Mouse (Mus musculus) heart, embryonic 13.5 days (tissue): ENCODE data around the gene Usp3. TPM values are rescaled to one million over a fixed set of nuclear protein-coding genes. Genes with fewer than 3 reads are reported as not detected.

Experiments used
- ATAC-seq: fragments of 200-750 bp; cut with Nextera tagmentation; 2 replicates; pipeline ENCODE4 v1.8.0; 2017; ENCODE audit warnings: moderate TSS enrichment; ENCODE audit not compliant: insufficient number of reproducible peaks, low FRiP score, low TSS enrichment; ENCODE audit errors: extremely low read depth
- H3K27ac ChIP-seq: fragments of 300-500 bp; sonication (generic); replicated peaks from 2 replicates; pipeline ENCODE4 v1.5.1; 2015; ENCODE audit warnings: moderate library complexity, mild to moderate bottlenecking, inconsistent platforms
- H3K27me3 ChIP-seq: fragments of 300-500 bp; sonication (generic); replicated peaks from 2 replicates; pipeline ENCODE4 v1.6.1; 2015; ENCODE audit warnings: mild to moderate bottlenecking, inconsistent platforms
- H3K36me3 ChIP-seq: fragments of 300-500 bp; sonication (generic); 2 replicates; pipeline ENCODE4 v1.6.1; 2015; ENCODE audit warnings: mild to moderate bottlenecking, inconsistent platforms
- H3K4me1 ChIP-seq: fragments of 300-500 bp; sonication (generic); 2 replicates; pipeline ENCODE4 v1.6.1; 2015; ENCODE audit warnings: inconsistent platforms
- H3K4me2 ChIP-seq: fragments of 300-500 bp; sonication (generic); 2 replicates; pipeline ENCODE4 v1.6.1; 2015; ENCODE audit warnings: inconsistent platforms, mild to moderate bottlenecking, moderate library complexity
- H3K4me3 ChIP-seq: fragments of 300-500 bp; sonication (generic); 2 replicates; pipeline ENCODE4 v1.5.1; 2015; ENCODE audit warnings: moderate library complexity, mild to moderate bottlenecking, inconsistent platforms
- H3K9ac ChIP-seq: fragments of 300-500 bp; sonication (generic); 2 replicates; pipeline ENCODE4 v1.6.1; 2015; ENCODE audit warnings: inconsistent platforms, mild to moderate bottlenecking, moderate library complexity
- H3K9me3 ChIP-seq: fragments of 300-500 bp; sonication (generic); 2 replicates; pipeline ENCODE4 v1.6.1; 2016; ENCODE audit warnings: inconsistent platforms
- WGBS: fragments of 180-500 bp; shearing (Covaris S2); methylation state at CpG from one replicate; pipeline ENCODE4 v1.1.7; 2015; ENCODE audit warnings: mixed read lengths; 5-methylcytosine and 5-hydroxymethylcytosine counted together
- polyA plus RNA-seq: library from polyadenylated mRNA; unstranded; fragments of >200 nt; fragmentation: Nextera tagmentation; extraction: Ambion mirVana; gene quantifications from 2 replicates; pipeline ENCODE4 v1.2.1, GENCODE M21; 2015

The Usp3 gene
- polyA plus RNA-seq, 1 experiment from 2014 or later, result 39.1 TPM

GRCm38 (mm10) chr9:66506011-66506410, 86.9 kb downstream of the Usp3 start:
- Histone ChIP-seq H3K9me3 (no peaks in the 10 kb centered on the region), H3K4me2 (no peak overlapping the region), H3K27ac (no peak overlapping the region), H3K4me3 (no peak overlapping the region), H3K9ac (no peak overlapping the region), H3K27me3 (no peaks in the 10 kb centered on the region), H3K36me3 (peaks cover 89% of the 10 kb centered on the region), H3K4me1 (peaks cover 38% of the 10 kb centered on the region)
- WGBS, result 74% methylated on average over 4 of the region's 4 CpGs
- ATAC-seq, result no peak

DNA sequence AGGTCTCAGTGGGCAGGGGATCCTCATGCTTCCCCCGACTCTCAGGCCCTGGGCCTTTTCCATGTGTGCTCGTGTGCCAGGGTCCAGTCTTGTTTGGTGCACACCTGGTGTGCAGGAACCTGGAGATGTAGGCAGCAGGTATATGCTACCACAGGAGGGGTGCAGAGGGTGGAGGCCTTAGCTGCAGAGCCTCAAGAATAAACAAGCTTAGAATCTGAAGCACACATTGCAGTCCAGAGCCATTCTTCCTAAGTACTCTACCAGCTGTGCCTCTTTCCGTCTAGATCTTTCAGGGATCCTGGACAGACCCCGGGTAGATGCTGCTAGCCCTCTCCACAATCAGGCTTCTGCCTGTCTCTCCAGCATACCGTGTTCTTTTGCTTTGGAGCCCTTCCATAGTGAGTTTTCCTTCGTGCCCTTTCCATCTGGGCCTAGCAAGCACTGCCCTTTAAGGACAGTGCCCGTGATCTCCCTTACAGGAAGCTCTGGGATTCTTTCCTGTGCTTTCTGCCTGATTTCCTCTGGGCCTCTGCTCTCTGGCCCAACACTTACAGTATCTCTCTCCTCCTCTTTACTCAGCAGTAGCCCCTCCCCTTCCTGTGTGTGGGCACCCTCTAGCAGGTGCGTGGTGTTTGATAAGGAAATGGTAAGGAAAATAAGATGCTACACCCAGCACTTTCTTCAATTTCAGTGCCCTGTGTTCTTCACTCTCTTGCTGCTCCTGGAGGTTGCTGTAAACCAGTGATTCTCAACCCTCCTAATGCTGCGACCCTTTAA, 87.6 kb downstream of the Usp3 start:
- H3K4me3 ChIP-seq, result no peak overlapping the region
- ATAC-seq, result no peak
- no peak overlapping the region for H3K9ac ChIP-seq
- no peaks in the 10 kb centered on the region for H3K27me3 ChIP-seq
- H3K9me3 ChIP-seq, result no peaks in the 10 kb centered on the region
- H3K27ac ChIP-seq, result 0 out of 2 replicates have a peak overlapping the region, but pooled peaks have one; percentile 1
- peaks cover 32% of the 10 kb centered on the region for H3K4me1 ChIP-seq
- H3K4me2 ChIP-seq, result no peak overlapping the region
- 71% methylated on average over 9 of the region's 9 CpGs for WGBS
- peaks cover 92% of the 10 kb centered on the region for H3K36me3 ChIP-seq

- 86% methylated on average over 13 of the region's 13 CpGs for WGBS
- peaks cover 23% of the 10 kb centered on the region for H3K4me1 ChIP-seq
- no peaks in the 10 kb centered on the region for H3K9me3 ChIP-seq
- no peak overlapping the region for H3K9ac ChIP-seq
- no peak overlapping the region for H3K4me2 ChIP-seq
- H3K4me3 ChIP-seq, result no peak overlapping the region
- no peaks in the 10 kb centered on the region for H3K27me3 ChIP-seq
- H3K36me3 ChIP-seq, result peaks cover 90% of the 10 kb centered on the region
- no peak for ATAC-seq
- H3K27ac ChIP-seq, result no peak overlapping the region
Observed at GRCm38 (mm10) chr9:66504518-66504917, 88.4 kb downstream of the Usp3 start.

GRCm38 (mm10) chr9:66503879-66504411, 89.0 kb downstream of the Usp3 start:
- Histone ChIP-seq H3K4me1 (peaks cover 22% of the 10 kb centered on the region), H3K4me3 (no peak overlapping the region), H3K9me3 (no peaks in the 10 kb centered on the region), H3K27ac (0 out of 2 replicates have a peak overlapping the region, but pooled peaks have one; percentile 2), H3K9ac (no peak overlapping the region), H3K36me3 (peaks cover 90% of the 10 kb centered on the region), H3K27me3 (no peaks in the 10 kb centered on the region), H3K4me2 (no peak overlapping the region)
- no peak for ATAC-seq
- 74% methylated on average over 4 of the region's 4 CpGs for WGBS

- Histone ChIP-seq H3K9ac (no peak overlapping the region), H3K27ac (no peak overlapping the region), H3K27me3 (no peaks in the 10 kb centered on the region), H3K9me3 (no peaks in the 10 kb centered on the region), H3K4me1 (peaks cover 15% of the 10 kb centered on the region), H3K4me3 (no peak overlapping the region), H3K4me2 (no peak overlapping the region), H3K36me3 (peaks cover 89% of the 10 kb centered on the region)
- 80% methylated on average over 2 of the region's 2 CpGs for WGBS
- ATAC-seq, result no peak
Observed at GRCm38 (mm10) chr9:66501248-66501647, 91.7 kb downstream of the Usp3 start.

DNA sequence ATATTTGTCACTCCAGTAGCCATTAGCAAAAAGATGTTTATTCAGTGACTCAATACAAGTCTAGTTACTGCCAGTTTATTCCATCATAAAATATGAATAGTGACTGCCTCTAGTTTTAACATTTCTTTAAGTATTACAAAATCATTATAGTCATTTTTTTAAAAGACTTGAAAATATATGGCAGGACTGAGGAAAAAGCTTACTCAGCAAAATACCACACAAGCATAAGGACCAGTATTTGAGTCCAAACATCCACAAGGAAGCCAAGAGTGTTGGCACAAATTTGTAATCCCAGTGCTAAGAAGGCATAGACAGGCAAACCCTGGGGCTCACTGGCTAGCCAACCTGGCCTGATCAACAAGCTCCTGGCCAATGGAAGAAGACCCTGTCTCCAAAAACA, 99.0 kb downstream of the Usp3 start:
- no peak overlapping the region for H3K4me2 ChIP-seq
- H3K9ac ChIP-seq, result no peak overlapping the region
- no peaks in the 10 kb centered on the region for H3K4me1 ChIP-seq
- no peak overlapping the region for H3K27ac ChIP-seq
- H3K4me3 ChIP-seq, result no peak overlapping the region
- no peaks in the 10 kb centered on the region for H3K27me3 ChIP-seq
- ATAC-seq, result no peak
- no peaks in the 10 kb centered on the region for H3K9me3 ChIP-seq
- peaks cover 98% of the 10 kb centered on the region for H3K36me3 ChIP-seq

GRCm38 (mm10) chr9:66492361-66492760, 100.6 kb downstream of the Usp3 start:
- ATAC-seq, result no peak
- H3K27me3 ChIP-seq, result no peaks in the 10 kb centered on the region
- H3K9ac ChIP-seq, result no peak overlapping the region
- H3K36me3 ChIP-seq, result peaks cover 97% of the 10 kb centered on the region
- no peaks in the 10 kb centered on the region for H3K9me3 ChIP-seq
- H3K27ac ChIP-seq, result no peak overlapping the region
- 71% methylated on average over 1 of the region's 1 CpGs for WGBS
- H3K4me2 ChIP-seq, result no peak overlapping the region
- H3K4me1 ChIP-seq, result no peaks in the 10 kb centered on the region
- H3K4me3 ChIP-seq, result no peak overlapping the region

DNA sequence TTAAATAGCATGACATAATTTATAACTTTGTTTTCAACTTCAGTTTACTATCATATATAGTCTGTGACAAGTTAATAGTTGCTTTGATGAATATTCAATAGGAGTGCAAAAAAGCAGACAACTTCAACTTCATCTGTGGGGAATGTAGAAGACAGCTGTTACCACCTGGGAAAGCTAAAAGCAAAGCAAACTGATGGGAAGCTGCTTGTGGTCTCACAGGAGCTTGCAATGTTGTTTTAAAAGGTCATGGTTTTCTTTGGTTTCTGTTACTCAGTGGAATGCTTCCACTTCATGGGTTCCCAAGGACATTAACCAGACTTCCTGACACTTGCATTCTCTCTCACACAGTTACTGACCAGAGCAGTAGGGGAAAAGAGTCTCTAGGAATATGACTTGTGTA, 104.2 kb downstream of the Usp3 start:
- Histone ChIP-seq H3K4me1 (no peaks in the 10 kb centered on the region), H3K9me3 (no peaks in the 10 kb centered on the region), H3K36me3 (peaks cover 98% of the 10 kb centered on the region), H3K27me3 (no peaks in the 10 kb centered on the region), H3K27ac (no peak overlapping the region), H3K4me2 (no peak overlapping the region), H3K9ac (no peak overlapping the region), H3K4me3 (no peak overlapping the region)
- ATAC-seq, result no peak

- no peaks in the 10 kb centered on the region for H3K27me3 ChIP-seq
- no peak for ATAC-seq
- H3K4me2 ChIP-seq, result no peak overlapping the region
- H3K4me1 ChIP-seq, result no peaks in the 10 kb centered on the region
- peaks cover 83% of the 10 kb centered on the region for H3K36me3 ChIP-seq
- H3K9ac ChIP-seq, result no peak overlapping the region
- H3K27ac ChIP-seq, result no peak overlapping the region
- H3K4me3 ChIP-seq, result no peak overlapping the region
- 54% methylated on average over 3 of the region's 3 CpGs for WGBS
- H3K9me3 ChIP-seq, result no peaks in the 10 kb centered on the region
Observed at GRCm38 (mm10) chr9:66483429-66483828, 109.5 kb downstream of the Usp3 start.

- WGBS, result 71% methylated on average over 2 of the region's 2 CpGs
- H3K4me1 ChIP-seq, result no peaks in the 10 kb centered on the region
- ATAC-seq, result no peak
- no peaks in the 10 kb centered on the region for H3K27me3 ChIP-seq
- H3K27ac ChIP-seq, result no peak overlapping the region
- H3K9me3 ChIP-seq, result no peaks in the 10 kb centered on the region
- H3K9ac ChIP-seq, result no peak overlapping the region
- H3K36me3 ChIP-seq, result peaks cover 76% of the 10 kb centered on the region
- no peak overlapping the region for H3K4me2 ChIP-seq
- H3K4me3 ChIP-seq, result no peak overlapping the region
Observed at GRCm38 (mm10) chr9:66477785-66478184, 115.2 kb downstream of the Usp3 start.

DNA sequence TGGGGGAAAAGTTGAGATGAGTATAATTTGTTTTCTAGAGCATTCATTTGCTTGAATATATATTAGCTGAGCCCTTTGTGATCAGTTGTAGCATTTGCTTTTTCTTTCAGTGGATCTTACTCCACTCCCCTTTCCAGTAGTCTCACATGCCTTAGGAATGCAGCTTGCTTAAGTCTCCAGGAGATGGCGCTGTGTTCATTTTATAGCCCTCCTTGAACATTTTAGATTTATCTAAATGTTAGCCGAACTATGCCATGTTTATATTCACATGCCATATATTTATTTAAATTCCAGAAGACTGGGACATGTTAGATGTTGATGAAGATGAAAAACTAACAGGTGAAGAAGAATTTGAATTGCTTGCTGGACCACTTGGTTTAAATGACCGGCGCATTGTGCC, 127.9 kb downstream of the Usp3 start:
- Histone ChIP-seq H3K4me1 (no peaks in the 10 kb centered on the region), H3K27me3 (no peaks in the 10 kb centered on the region), H3K36me3 (peaks cover 68% of the 10 kb centered on the region), H3K4me3 (no peak overlapping the region), H3K27ac (no peak overlapping the region), H3K4me2 (no peak overlapping the region), H3K9me3 (no peaks in the 10 kb centered on the region), H3K9ac (no peak overlapping the region)
- no peak for ATAC-seq
- WGBS, result 56% methylated on average over 4 of the region's 4 CpGs
